ENCODE assay signal across 8 mouse cellular contexts in genomic region chr14:118706962-118707361, GRCm38 (mm10). TPM values are rescaled to one million over a fixed set of nuclear protein-coding genes. Genes with fewer than 3 reads are reported as not detected.
DNase-seq lines count a peak whose midpoint lies in the region; ATAC-seq and TF ChIP-seq lines count a peak whose summit lies in the region.

No protein-coding gene starts in this region.

- TF ChIP-seq EP300 in lung, postnatal 0 days (IDR thresholded peaks at IDR 0.05): no peak

- TF ChIP-seq CTCF in gastrocnemius, adult 2 months (IDR thresholded peaks at IDR 0.05): no peak
- TF ChIP-seq CTCF in lung, postnatal 0 days (IDR thresholded peaks at IDR 0.05): no peak

- H3K9ac ChIP-seq in lung, postnatal 0 days (replicated peaks; ENCODE audit: low read depth): no peak overlapping the region
- H3K9ac ChIP-seq in limb, embryonic 11.5 days (ENCODE audit: low read length): no peak overlapping the region
- H3K9ac ChIP-seq in neural tube, embryonic 14.5 days (replicated peaks; ENCODE audit: low read depth, low read length): no peak overlapping the region

- intact Hi-C loops in gastrocnemius, adult 2 months (cut with DNase I): loop anchor here (2.0 to 10.0 kb wide), 2 partner anchors 72 to 298 kb away; no protein-coding TSS in a partner anchor

- H3K4me3 ChIP-seq in gastrocnemius, adult 2 months: peak overlapping the region; percentile 89
- H3K4me3 ChIP-seq in lung, postnatal 0 days (ENCODE audit: low read depth, low read length): no peak overlapping the region
- no peak overlapping the region for H3K4me3 ChIP-seq in limb, embryonic 11.5 days (ENCODE audit: low read depth, low read length)
- no peak overlapping the region for H3K4me3 ChIP-seq in neural tube, embryonic 14.5 days (ENCODE audit: low read depth, low read length)

- H3K4me2 ChIP-seq in lung, postnatal 0 days (replicated peaks; ENCODE audit: low read depth, low read length): 0 out of 2 replicates have a peak overlapping the region, but pooled peaks have one; percentile 87
- peak overlapping the region; percentile 99 for H3K4me2 ChIP-seq in limb, embryonic 11.5 days (ENCODE audit: low read depth, severe bottlenecking)
- H3K4me2 ChIP-seq in neural tube, embryonic 14.5 days (ENCODE audit: low read depth, low read length): peak overlapping the region; percentile 97; the same call in 1 of the 2 replicates

- H3K4me1 ChIP-seq in lung, postnatal 0 days (ENCODE audit: insufficient read depth, low read depth, low read length): peaks cover 14% of the 10 kb centered on the region; the same call in 1 of the 2 replicates
- H3K4me1 ChIP-seq in limb, embryonic 11.5 days (ENCODE audit: control insufficient read depth, insufficient read depth, low read length): 0 out of 2 replicates have a peak, but pooled peaks cover 12% of the 10 kb centered on the region
- H3K4me1 ChIP-seq in neural tube, embryonic 14.5 days (ENCODE audit: control insufficient read depth, insufficient read depth, low read length): no peaks in the 10 kb centered on the region; the same call in 1 of the 2 replicates

- no peaks in the 10 kb centered on the region for H3K36me3 ChIP-seq in lung, postnatal 0 days (ENCODE audit: insufficient read depth, low read length)
- H3K36me3 ChIP-seq in limb, embryonic 11.5 days (ENCODE audit: control insufficient read depth, insufficient read depth, low read length): no peaks in the 10 kb centered on the region
- H3K36me3 ChIP-seq in neural tube, embryonic 14.5 days (ENCODE audit: control insufficient read depth, insufficient read depth, low read length): no peaks in the 10 kb centered on the region

- 83% methylated on average over 11 of the region's 11 CpGs for WGBS in lung, postnatal 0 days
- 78% methylated on average over 11 of the region's 11 CpGs for WGBS in limb, embryonic 11.5 days
- 84% methylated on average over 11 of the region's 11 CpGs for WGBS in neural tube, embryonic 14.5 days

- peak; percentile 58 for DNase-seq in gastrocnemius, adult 2 months
- DNase-seq in gastrocnemius, postnatal 10 days: no peak
- DNase-seq in lung, postnatal 0 days (ENCODE audit: low spot score): no peak
- DNase-seq in lung, postnatal 14 days: no peak
- no peak for DNase-seq in limb, embryonic 11.5 days (ENCODE audit: low spot score)
- no peak for DNase-seq in thymus, postnatal 36 days

- peak overlapping the region; percentile 96 for H3K27ac ChIP-seq in gastrocnemius, adult 2 months
- no peak overlapping the region for H3K27ac ChIP-seq in lung, postnatal 0 days (ENCODE audit: low read length)
- H3K27ac ChIP-seq in limb, embryonic 11.5 days (replicated peaks; ENCODE audit: low read depth, low read length): no peak overlapping the region
- H3K27ac ChIP-seq in neural tube, embryonic 14.5 days (ENCODE audit: low read depth, low read length): no peak overlapping the region

- no peaks in the 10 kb centered on the region for H3K9me3 ChIP-seq in lung, postnatal 0 days (ENCODE audit: low read length)
- no peaks in the 10 kb centered on the region for H3K9me3 ChIP-seq in limb, embryonic 11.5 days (ENCODE audit: control insufficient read depth, low read length)
- no peaks in the 10 kb centered on the region for H3K9me3 ChIP-seq in neural tube, embryonic 14.5 days (ENCODE audit: control insufficient read depth, low read length)

- ATAC-seq in lung, postnatal 0 days: no peak
- no peak for ATAC-seq in limb, embryonic 11.5 days (ENCODE audit: insufficient number of reproducible peaks, low FRiP score, low TSS enrichment, low read depth)
- ATAC-seq in neural tube, embryonic 14.5 days (ENCODE audit: low read depth): no peak
- ATAC-seq in megakaryocyte progenitor cell, adult 5-6 weeks (replicated peaks; ENCODE audit: poor library complexity): no peak

- peaks cover 18% of the 10 kb centered on the region for H3K27me3 ChIP-seq in lung, postnatal 0 days (replicated peaks; ENCODE audit: insufficient read depth, low read length)
- H3K27me3 ChIP-seq in limb, embryonic 11.5 days (ENCODE audit: control insufficient read depth, insufficient read depth, low read length): peaks cover 32% of the 10 kb centered on the region
- H3K27me3 ChIP-seq in neural tube, embryonic 14.5 days (ENCODE audit: control insufficient read depth, insufficient read depth, low read length): 0 out of 2 replicates have a peak, but pooled peaks cover 4% of the 10 kb centered on the region

RNA-seq across cellular contexts. Expression of gene Abcc4, which starts 0.9 kb away (rescaled TPM):
- 10 to 100 TPM; 10.1 to 12.2 TPM for total RNA-seq in gastrocnemius, adult 2 months (2021)
- 1 to 10 TPM; 3.8 to 4.8 TPM for total RNA-seq in gastrocnemius, postnatal 10 days (2021)
- 1.0 and 1.2 TPM in 2 replicates for polyA plus RNA-seq in lung, postnatal 0 days (2015; fragmentation: Nextera tagmentation; extraction: Ambion mirVana)
- 2.9 TPM in 2 replicates for polyA plus RNA-seq in limb, embryonic 11.5 days (2014; fragmentation: Nextera tagmentation; extraction: Ambion mirVana)
- polyA plus RNA-seq in neural tube, embryonic 14.5 days (2014; fragmentation: Nextera tagmentation; extraction: Ambion mirVana): 2.0 and 4.5 TPM in 2 replicates
- total RNA-seq in megakaryocyte progenitor cell, adult 5-6 weeks (2015): 38.3 and 41.5 TPM in 2 replicates
- 33.7 and 37.0 TPM in 2 replicates for total RNA-seq in megakaryocyte progenitor cell, adult 5-6 weeks (2017)
